Mouse (Mus musculus): ENCODE results near the gene Fbln5.

- TF ChIP-seq POLR2A (IDR thresholded peaks at IDR 0.05; ENCODE audit: borderline replicate concordance, extremely low read depth, insufficient read depth, insufficient read length, poor library complexity, severe bottlenecking) (no peak), CTCF (IDR thresholded peaks at IDR 0.05; ENCODE audit: borderline replicate concordance, extremely low read depth, insufficient read depth, insufficient read length) (no peak)
Measured at GRCm38 (mm10) chr12:101818608-101819370, at the start of gene Fbln5.

Data from brain, embryonic 14.5 days (tissue).